Mouse (Mus musculus): ENCODE data around the gene Capzb. TPM values are rescaled to one million over a fixed set of nuclear protein-coding genes. Genes with fewer than 3 reads are reported as not detected.

Capzb gene
- polyA plus RNA-seq, 1 experiment from 2014 or later = 382 TPM

DNA sequence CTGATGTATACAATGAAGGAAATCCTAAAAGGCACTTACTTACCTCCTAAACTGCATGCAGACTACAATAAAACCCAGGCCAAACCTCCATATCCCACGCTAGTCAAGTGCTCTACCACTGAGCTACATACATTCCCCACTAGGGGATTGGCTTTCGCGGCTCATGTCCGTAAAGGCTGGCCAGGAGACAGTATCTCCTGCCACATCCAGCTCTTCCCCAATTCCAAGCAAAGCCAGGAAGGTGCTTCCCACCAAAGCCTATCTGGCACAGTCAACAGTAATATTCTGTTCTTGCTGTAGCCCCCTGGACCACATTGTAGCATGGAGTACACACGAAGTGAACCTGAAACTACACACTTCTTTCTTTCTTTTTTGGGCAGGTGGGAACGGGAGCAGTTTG, 117.0 kb downstream of the Capzb start:
- peaks cover 17% of the 10 kb centered on the region for H3K4me1 ChIP-seq (ENCODE audit: control insufficient read depth, insufficient read depth, low read length)
- H3K27me3 ChIP-seq (ENCODE audit: control insufficient read depth, insufficient read depth, low read length) = peaks cover 2% of the 10 kb centered on the region; the same call in 1 of the 2 replicates
- ATAC-seq (replicated peaks; ENCODE audit: extremely low read depth, insufficient read depth, low FRiP score) = no peak
- peak overlapping the region; percentile 96 for H3K9ac ChIP-seq (ENCODE audit: low read length)
- 0 out of 2 replicates have a peak, but pooled peaks cover 3% of the 10 kb centered on the region for H3K36me3 ChIP-seq (ENCODE audit: control insufficient read depth, insufficient read depth)
- no peaks in the 10 kb centered on the region for H3K9me3 ChIP-seq (replicated peaks; ENCODE audit: control insufficient read depth, low read length)
- WGBS = 23% methylated on average over 6 of the region's 6 CpGs
- H3K4me2 ChIP-seq (ENCODE audit: low read depth, low read length) = peak overlapping the region; percentile 99
- H3K27ac ChIP-seq (ENCODE audit: low read length) = no peak overlapping the region
- peak overlapping the region; percentile 93 for H3K4me3 ChIP-seq (ENCODE audit: low read length)

GRCm38 (mm10) chr4:139310171-139310898, 117.6 kb downstream of the Capzb start, which contains the start of the genes Pqlc2 and Akr7a5:
Pqlc2 (minus strand) TSS chr4:139310708.
Akr7a5 (plus strand) TSS chr4:139310744.
- ATAC-seq (replicated peaks; ENCODE audit: extremely low read depth, insufficient read depth, low FRiP score) = peak; percentile 93
- peak within 1 kb of the TSS; percentile 96 for H3K9ac ChIP-seq (ENCODE audit: low read length)

GRCm38 (mm10) chr4:139310899-139311701, 118.4 kb downstream of the Capzb start:
- 2% methylated on average over 53 of the region's 53 CpGs for WGBS
- H3K4me1 ChIP-seq (ENCODE audit: control insufficient read depth, insufficient read depth, low read length) = peaks cover 17% of the 10 kb centered on the region
- peak overlapping the region; percentile 93 for H3K4me3 ChIP-seq (ENCODE audit: low read length)
- peak overlapping the region; percentile 73 for H3K27ac ChIP-seq (ENCODE audit: low read length)
- no peaks in the 10 kb centered on the region for H3K9me3 ChIP-seq (replicated peaks; ENCODE audit: control insufficient read depth, low read length)
- peaks cover 9% of the 10 kb centered on the region for H3K36me3 ChIP-seq (ENCODE audit: control insufficient read depth, insufficient read depth)
- H3K4me2 ChIP-seq (ENCODE audit: low read depth, low read length) = peak overlapping the region; percentile 99
- peaks cover 2% of the 10 kb centered on the region; the same call in 1 of the 2 replicates for H3K27me3 ChIP-seq (ENCODE audit: control insufficient read depth, insufficient read depth, low read length)
- H3K9ac ChIP-seq (ENCODE audit: low read length) = peak overlapping the region; percentile 96
- peak; percentile 74 for ATAC-seq (replicated peaks; ENCODE audit: extremely low read depth, insufficient read depth, low FRiP score)

More at GRCm38 (mm10) chr4:139310171-139310898, 117.6 kb downstream of the Capzb start, which contains the start of the genes Pqlc2 and Akr7a5:
- H3K4me1 ChIP-seq (ENCODE audit: control insufficient read depth, insufficient read depth, low read length) = peaks cover 17% of the 10 kb centered on the region
- H3K9me3 ChIP-seq (replicated peaks; ENCODE audit: control insufficient read depth, low read length) = no peaks in the 10 kb centered on the region
- H3K27ac ChIP-seq (ENCODE audit: low read length) = peak within 1 kb of the TSS; percentile 73
- H3K36me3 ChIP-seq (ENCODE audit: control insufficient read depth, insufficient read depth) = 0 out of 2 replicates have a peak, but pooled peaks cover 6% of the 10 kb centered on the region
- peaks cover 2% of the 10 kb centered on the region; the same call in 1 of the 2 replicates for H3K27me3 ChIP-seq (ENCODE audit: control insufficient read depth, insufficient read depth, low read length)
- H3K4me3 ChIP-seq (ENCODE audit: low read length) = peak within 1 kb of the TSS; percentile 93
- WGBS = under 1% methylated on average over 62 of the region's 63 CpGs
- H3K4me2 ChIP-seq (ENCODE audit: low read depth, low read length) = peak within 1 kb of the TSS; percentile 99

- H3K36me3 ChIP-seq (ENCODE audit: control insufficient read depth, insufficient read depth) = peaks cover 9% of the 10 kb centered on the region
- peak overlapping the region; percentile 99 for H3K4me2 ChIP-seq (ENCODE audit: low read depth, low read length)
- no peak for ATAC-seq (replicated peaks; ENCODE audit: extremely low read depth, insufficient read depth, low FRiP score)
- H3K27me3 ChIP-seq (ENCODE audit: control insufficient read depth, insufficient read depth, low read length) = peaks cover 2% of the 10 kb centered on the region; the same call in 1 of the 2 replicates
- 28% methylated on average over 14 of the region's 14 CpGs for WGBS
- peak overlapping the region; percentile 96 for H3K9ac ChIP-seq (ENCODE audit: low read length)
- no peak overlapping the region for H3K27ac ChIP-seq (ENCODE audit: low read length)
- H3K4me3 ChIP-seq (ENCODE audit: low read length) = peak overlapping the region; percentile 93
- H3K9me3 ChIP-seq (replicated peaks; ENCODE audit: control insufficient read depth, low read length) = no peaks in the 10 kb centered on the region
- H3K4me1 ChIP-seq (ENCODE audit: control insufficient read depth, insufficient read depth, low read length) = peaks cover 17% of the 10 kb centered on the region
These were observed 119.0 kb downstream of the Capzb start for GRCm38 (mm10) chr4:139311707-139312106.

DNA sequence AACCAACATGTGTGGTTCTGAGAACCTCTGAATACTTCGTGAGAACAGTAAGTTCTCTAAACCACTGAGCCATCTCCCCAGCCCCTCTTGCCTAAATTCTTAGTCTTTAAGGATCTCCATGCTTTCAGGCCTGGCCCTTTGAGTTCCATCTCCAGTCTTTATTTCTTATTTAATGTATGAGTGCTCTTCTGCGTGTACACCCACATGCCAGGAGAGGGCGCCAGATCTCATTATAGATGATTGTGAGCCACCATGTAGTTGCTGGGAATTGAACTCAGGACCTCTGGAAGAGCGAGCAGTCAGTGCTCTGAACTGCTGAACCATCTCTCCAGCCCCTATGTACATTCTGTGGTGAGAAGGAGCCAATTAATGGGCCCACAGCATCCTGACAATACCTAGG, 119.9 kb downstream of the Capzb start:
- H3K4me3 ChIP-seq (ENCODE audit: low read length) = no peak overlapping the region
- WGBS = 59% methylated on average over 4 of the region's 4 CpGs

GRCm38 (mm10) chr4:139318449-139318848, 125.8 kb downstream of the Capzb start:
- WGBS = 88% methylated on average over 11 of the region's 11 CpGs
- Histone ChIP-seq H3K9me3 (replicated peaks; ENCODE audit: control insufficient read depth, low read length) (no peaks in the 10 kb centered on the region), H3K27me3 (ENCODE audit: control insufficient read depth, insufficient read depth, low read length) (no peaks in the 10 kb centered on the region), H3K4me2 (ENCODE audit: low read depth, low read length) (no peak overlapping the region), H3K4me1 (ENCODE audit: control insufficient read depth, insufficient read depth, low read length) (no peaks in the 10 kb centered on the region), H3K27ac (ENCODE audit: low read length) (no peak overlapping the region), H3K4me3 (ENCODE audit: low read length) (no peak overlapping the region), H3K9ac (ENCODE audit: low read length) (no peak overlapping the region), H3K36me3 (ENCODE audit: control insufficient read depth, insufficient read depth) (peaks cover 16% of the 10 kb centered on the region)
- no peak for ATAC-seq (replicated peaks; ENCODE audit: extremely low read depth, insufficient read depth, low FRiP score)

More for the DNA sequence above, 119.9 kb downstream of the Capzb start:
- Histone ChIP-seq H3K36me3 (ENCODE audit: control insufficient read depth, insufficient read depth) (peaks cover 7% of the 10 kb centered on the region), H3K4me2 (ENCODE audit: low read depth, low read length) (no peak overlapping the region), H3K4me1 (ENCODE audit: control insufficient read depth, insufficient read depth, low read length) (peaks cover 17% of the 10 kb centered on the region), H3K9me3 (replicated peaks; ENCODE audit: control insufficient read depth, low read length) (no peaks in the 10 kb centered on the region), H3K27me3 (ENCODE audit: control insufficient read depth, insufficient read depth, low read length) (peaks cover 2% of the 10 kb centered on the region; the same call in 1 of the 2 replicates), H3K9ac (ENCODE audit: low read length) (no peak overlapping the region), H3K27ac (ENCODE audit: low read length) (no peak overlapping the region)
- no peak for ATAC-seq (replicated peaks; ENCODE audit: extremely low read depth, insufficient read depth, low FRiP score)

DNA sequence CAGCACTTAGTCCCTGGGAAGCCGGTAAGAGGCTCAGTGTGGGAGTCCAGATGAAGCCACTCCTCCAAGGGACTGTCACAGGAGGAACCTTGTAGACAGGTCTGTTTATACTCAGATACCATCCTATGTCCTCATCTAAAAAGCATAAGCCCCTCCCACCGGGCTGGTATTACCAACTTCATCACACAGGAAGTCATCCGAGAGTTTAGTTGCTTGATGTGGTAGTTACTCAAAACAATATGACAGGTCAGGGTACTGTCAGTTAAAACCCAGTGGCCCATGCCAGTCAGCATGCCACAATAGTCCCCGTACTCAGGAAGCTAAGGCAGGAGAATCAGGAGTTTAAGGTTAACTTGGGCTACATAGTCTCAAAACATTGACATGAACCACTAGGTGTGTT, 127.0 kb downstream of the Capzb start:
- ATAC-seq (replicated peaks; ENCODE audit: extremely low read depth, insufficient read depth, low FRiP score) = no peak
- Histone ChIP-seq H3K4me1 (ENCODE audit: control insufficient read depth, insufficient read depth, low read length) (no peaks in the 10 kb centered on the region), H3K4me3 (ENCODE audit: low read length) (no peak overlapping the region), H3K4me2 (ENCODE audit: low read depth, low read length) (no peak overlapping the region), H3K27me3 (ENCODE audit: control insufficient read depth, insufficient read depth, low read length) (no peaks in the 10 kb centered on the region), H3K36me3 (ENCODE audit: control insufficient read depth, insufficient read depth) (peaks cover 15% of the 10 kb centered on the region), H3K9me3 (replicated peaks; ENCODE audit: control insufficient read depth, low read length) (no peaks in the 10 kb centered on the region), H3K9ac (ENCODE audit: low read length) (no peak overlapping the region), H3K27ac (ENCODE audit: low read length) (no peak overlapping the region)
- WGBS = 87% methylated on average over 4 of the region's 4 CpGs

DNA sequence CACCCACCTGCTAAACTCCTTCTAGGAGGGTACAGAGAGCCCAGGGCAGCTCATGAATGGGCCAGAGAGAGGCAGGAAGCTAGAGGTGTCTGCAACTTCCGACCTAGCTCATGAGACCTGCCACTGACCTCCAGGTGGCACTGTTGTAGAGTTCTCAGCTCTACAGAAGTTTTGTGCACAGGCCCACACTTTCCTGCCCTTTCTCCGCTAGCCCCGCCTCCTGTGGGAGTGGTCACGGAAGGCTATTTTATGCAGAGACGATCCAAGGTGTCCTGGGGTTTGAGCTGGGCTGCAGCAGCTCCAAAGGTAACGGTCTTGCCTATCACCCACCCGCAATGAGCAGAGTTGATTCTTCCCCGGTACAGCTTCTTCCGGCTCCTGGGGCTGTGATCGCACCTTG, 137.9 kb downstream of the Capzb start:
- Histone ChIP-seq H3K9me3 (replicated peaks; ENCODE audit: control insufficient read depth, low read length) (no peaks in the 10 kb centered on the region), H3K36me3 (ENCODE audit: control insufficient read depth, insufficient read depth) (no peaks in the 10 kb centered on the region), H3K27me3 (ENCODE audit: control insufficient read depth, insufficient read depth, low read length) (no peaks in the 10 kb centered on the region; the same call in 1 of the 2 replicates), H3K27ac (ENCODE audit: low read length) (no peak overlapping the region), H3K4me3 (ENCODE audit: low read length) (peak overlapping the region; percentile 48), H3K4me2 (ENCODE audit: low read depth, low read length) (peak overlapping the region; percentile 67), H3K9ac (ENCODE audit: low read length) (peak overlapping the region; percentile 56; the same call in 1 of the 2 replicates), H3K4me1 (ENCODE audit: control insufficient read depth, insufficient read depth, low read length) (no peaks in the 10 kb centered on the region)
- peak; percentile 76 for ATAC-seq (replicated peaks; ENCODE audit: extremely low read depth, insufficient read depth, low FRiP score)
- WGBS = 7% methylated on average over 10 of the region's 10 CpGs

Data from heart, embryonic 16.5 days (tissue).